Mouse (Mus musculus) liver, embryonic 16.5 days (tissue): ENCODE data around the gene Gm30191. TPM values are rescaled to one million over a fixed set of nuclear protein-coding genes. Genes with fewer than 3 reads are reported as not detected.

ENCODE experiments used
- ATAC-seq: fragments of 200-750 bp; cut with Nextera tagmentation; 2 replicates; pipeline ENCODE4 v1.8.0; 2017; ENCODE audit warnings: low read depth, mild to moderate bottlenecking, moderate number of reproducible peaks, moderate library complexity
- H3K27ac ChIP-seq: fragments of 300-500 bp; sonication (generic); 2 replicates; pipeline ENCODE4 v1.5.1; 2014; ENCODE audit warnings: mild to moderate bottlenecking, low read length
- H3K27me3 ChIP-seq: fragments of 300-500 bp; sonication (generic); 2 replicates; pipeline ENCODE4 v1.6.1; 2014; ENCODE audit warnings: low read depth, low read length, mixed read lengths; ENCODE audit not compliant: control insufficient read depth, insufficient read depth
- H3K36me3 ChIP-seq: fragments of 300-500 bp; sonication (generic); 2 replicates; pipeline ENCODE4 v1.6.1; 2014; ENCODE audit warnings: mild to moderate bottlenecking; ENCODE audit not compliant: control insufficient read depth, insufficient read depth
- H3K4me1 ChIP-seq: fragments of 300-500 bp; sonication (generic); 2 replicates; pipeline ENCODE4 v1.6.1; 2014; ENCODE audit warnings: low read depth, low read length, mixed read lengths; ENCODE audit not compliant: control insufficient read depth
- H3K4me2 ChIP-seq: fragments of 300-500 bp; sonication (generic); 2 replicates; pipeline ENCODE4 v1.6.1; 2014; ENCODE audit warnings: low read depth, low read length, mixed read lengths
- H3K4me3 ChIP-seq: fragments of 300-500 bp; sonication (generic); 2 replicates; pipeline ENCODE4 v1.5.1; 2014; ENCODE audit warnings: low read depth, mild to moderate bottlenecking, low read length
- H3K9ac ChIP-seq: fragments of 300-500 bp; sonication (generic); 2 replicates; pipeline ENCODE4 v1.6.1; 2014; ENCODE audit warnings: low read depth, low read length
- H3K9me3 ChIP-seq: fragments of 300-500 bp; sonication (generic); replicated peaks from 2 replicates; pipeline ENCODE4 v1.6.1; 2016; ENCODE audit warnings: low read length; ENCODE audit not compliant: control insufficient read depth
- WGBS: fragments of 180-500 bp; shearing (Covaris S2); extraction: QIAGEN DNeasy Blood & Tissue Kit; methylation state at CpG from one replicate; pipeline ENCODE4 v1.1.7; 2014; ENCODE audit not compliant: insufficient replicate concordance; 5-methylcytosine and 5-hydroxymethylcytosine counted together
- polyA plus RNA-seq: library from polyadenylated mRNA; unstranded; fragments of >200 nt; fragmentation: Nextera tagmentation; extraction: Ambion mirVana; gene quantifications from 2 replicates; pipeline ENCODE4 v1.2.1, GENCODE M21; 2015

The Gm30191 gene
- polyA plus RNA-seq: not detected in 2 replicates

GRCm38 (mm10) chr4:134246719-134247258, at the start of gene Gm30191:
Gene Gm30191, plus strand, starts transcription at chr4:134246935.
- 66% methylated on average over 7 of the region's 7 CpGs for WGBS
- peaks cover 56% of the 10 kb centered on the region for H3K27me3 ChIP-seq
- peak within 1 kb of the TSS; percentile 84; the same call in 1 of the 2 replicates for H3K4me3 ChIP-seq
- H3K27ac ChIP-seq: no peak within 1 kb of the TSS
- no peak for ATAC-seq
- no peak within 1 kb of the TSS for H3K9ac ChIP-seq
- peak within 1 kb of the TSS; percentile 98 for H3K4me2 ChIP-seq
- H3K4me1 ChIP-seq: peaks cover 26% of the 10 kb centered on the region
- H3K36me3 ChIP-seq: no peaks in the 10 kb centered on the region
- H3K9me3 ChIP-seq: no peaks in the 10 kb centered on the region

- Histone ChIP-seq H3K4me1 (no peaks in the 10 kb centered on the region), H3K4me3 (no peak overlapping the region), H3K9ac (no peak overlapping the region), H3K27ac (no peak overlapping the region), H3K4me2 (no peak overlapping the region), H3K9me3 (no peaks in the 10 kb centered on the region), H3K27me3 (no peaks in the 10 kb centered on the region), H3K36me3 (no peaks in the 10 kb centered on the region)
- ATAC-seq: no peak
- 54% methylated on average over 2 of the region's 2 CpGs for whole genome bisulfite sequencing
Observed at GRCm38 (mm10) chr4:134199371-134199770, 47.4 kb upstream of the Gm30191 start.

GRCm38 (mm10) chr4:134202904-134203303, 43.8 kb upstream of the Gm30191 start, which contains the start of gene Gm7534:
Gene Gm7534, minus strand, starts transcription at chr4:134203004.
- H3K27me3 ChIP-seq: no peaks in the 10 kb centered on the region
- H3K36me3 ChIP-seq: no peaks in the 10 kb centered on the region
- no peaks in the 10 kb centered on the region for H3K4me1 ChIP-seq
- no peaks in the 10 kb centered on the region for H3K9me3 ChIP-seq
- no peak within 1 kb of the TSS for H3K4me2 ChIP-seq
- no peak within 1 kb of the TSS for H3K4me3 ChIP-seq
- H3K27ac ChIP-seq: no peak within 1 kb of the TSS
- WGBS: 81% methylated on average over 4 of the region's 4 CpGs
- H3K9ac ChIP-seq: no peak within 1 kb of the TSS
- no peak for ATAC-seq

GRCm38 (mm10) chr4:134203340-134203896, 43.3 kb upstream of the Gm30191 start:
- H3K9ac ChIP-seq: no peak overlapping the region
- H3K9me3 ChIP-seq: no peaks in the 10 kb centered on the region

GRCm38 (mm10) chr4:134206488-134207053, 40.2 kb upstream of the Gm30191 start:
- Histone ChIP-seq H3K36me3 (no peaks in the 10 kb centered on the region), H3K27ac (no peak overlapping the region), H3K4me1 (no peaks in the 10 kb centered on the region), H3K9me3 (no peaks in the 10 kb centered on the region), H3K4me3 (no peak overlapping the region), H3K27me3 (no peaks in the 10 kb centered on the region), H3K9ac (no peak overlapping the region), H3K4me2 (no peak overlapping the region)
- no peak for ATAC-seq
- WGBS: 50% methylated on average over 6 of the region's 6 CpGs

More at GRCm38 (mm10) chr4:134203340-134203896, 43.3 kb upstream of the Gm30191 start:
- Histone ChIP-seq H3K27me3 (no peaks in the 10 kb centered on the region), H3K4me2 (no peak overlapping the region), H3K36me3 (no peaks in the 10 kb centered on the region), H3K4me1 (no peaks in the 10 kb centered on the region), H3K27ac (no peak overlapping the region), H3K4me3 (no peak overlapping the region)
- no peak for ATAC-seq
- 36% methylated on average over 17 of the region's 17 CpGs for WGBS

- 37% methylated on average over 11 of the region's 11 CpGs for WGBS
- Histone ChIP-seq H3K4me1 (no peaks in the 10 kb centered on the region), H3K9me3 (no peaks in the 10 kb centered on the region), H3K4me3 (no peak overlapping the region), H3K27me3 (no peaks in the 10 kb centered on the region), H3K36me3 (no peaks in the 10 kb centered on the region), H3K9ac (no peak overlapping the region), H3K4me2 (no peak overlapping the region), H3K27ac (no peak overlapping the region)
- no peak for ATAC-seq
Observed at GRCm38 (mm10) chr4:134222793-134223600, 23.7 kb upstream of the Gm30191 start.

- H3K9me3 ChIP-seq: no peaks in the 10 kb centered on the region
- H3K27ac ChIP-seq: no peak within 1 kb of the TSS
- no peaks in the 10 kb centered on the region for H3K27me3 ChIP-seq
- WGBS: 63% methylated on average over 8 of the region's 8 CpGs
- no peak for ATAC-seq
- H3K9ac ChIP-seq: no peak within 1 kb of the TSS
- H3K4me1 ChIP-seq: no peaks in the 10 kb centered on the region
- H3K36me3 ChIP-seq: no peaks in the 10 kb centered on the region
- no peak within 1 kb of the TSS for H3K4me2 ChIP-seq
- no peak within 1 kb of the TSS for H3K4me3 ChIP-seq
Observed at GRCm38 (mm10) chr4:134227194-134227593, 19.5 kb upstream of the Gm30191 start, which contains the start of gene Catsper4. Gene Catsper4, minus strand, starts transcription at chr4:134227383.

GRCm38 (mm10) chr4:134230431-134230830, 16.3 kb upstream of the Gm30191 start:
- H3K4me1 ChIP-seq: no peaks in the 10 kb centered on the region
- no peaks in the 10 kb centered on the region for H3K27me3 ChIP-seq
- no peaks in the 10 kb centered on the region for H3K9me3 ChIP-seq
- no peak overlapping the region for H3K4me2 ChIP-seq
- H3K4me3 ChIP-seq: no peak overlapping the region
- ATAC-seq: no peak
- no peaks in the 10 kb centered on the region for H3K36me3 ChIP-seq
- 38% methylated on average over 8 of the region's 8 CpGs for WGBS
- H3K27ac ChIP-seq: no peak overlapping the region
- no peak overlapping the region for H3K9ac ChIP-seq
